Mouse (Mus musculus) lung, adult 2 months (tissue): ENCODE results near the gene Gpr27. TPM values are rescaled to one million over a fixed set of nuclear protein-coding genes. Genes with fewer than 3 reads are reported as not detected.

Source experiments
- DNase-seq: peaks from one replicate; pipeline ENCODE4 v3.0.0; 2022
- H3K4me1 ChIP-seq: fragments of 200-500 bp; 2 replicates; pipeline ENCODE4 v1.6.1; 2011; ENCODE audit warnings: low read length; ENCODE audit not compliant: control insufficient read depth, insufficient read depth
- H3K4me3 ChIP-seq: fragments of 200-500 bp; replicated peaks from 2 replicates; pipeline ENCODE3; 2011; ENCODE audit warnings: low read depth, mild to moderate bottlenecking, control low read depth, low read length; ENCODE audit errors: extremely low read depth
- CTCF ChIP-seq: fragments of 200-500 bp; IDR thresholded peaks from 2 replicates; pipeline ENCODE4 v1.5.1; 2011; ENCODE audit warnings: mild to moderate bottlenecking, low read length, control low read depth; ENCODE audit not compliant: insufficient read depth
- POLR2A ChIP-seq: fragments of 200-500 bp; IDR thresholded peaks from 2 replicates; pipeline ENCODE4 v1.6.1; 2011; ENCODE audit warnings: low read depth, mild to moderate bottlenecking, control low read depth, low read length, borderline replicate concordance; ENCODE audit errors: extremely low read depth
- WGBS: fragments of 180-500 bp; shearing (Covaris S2); methylation state at CpG from one replicate; pipeline ENCODE4 v1.1.7; 2018; 5-methylcytosine and 5-hydroxymethylcytosine counted together
- polyA plus RNA-seq: library from polyadenylated mRNA; depleted of rRNA; stranded (reverse); fragments of >200 nt; gene quantifications from 2 replicates; pipeline ENCODE4 v1.2.3, GENCODE M21; 2012; rRNA removed

Gpr27 gene
- polyA plus RNA-seq, 1 experiment: 3.0 TPM

DNA sequence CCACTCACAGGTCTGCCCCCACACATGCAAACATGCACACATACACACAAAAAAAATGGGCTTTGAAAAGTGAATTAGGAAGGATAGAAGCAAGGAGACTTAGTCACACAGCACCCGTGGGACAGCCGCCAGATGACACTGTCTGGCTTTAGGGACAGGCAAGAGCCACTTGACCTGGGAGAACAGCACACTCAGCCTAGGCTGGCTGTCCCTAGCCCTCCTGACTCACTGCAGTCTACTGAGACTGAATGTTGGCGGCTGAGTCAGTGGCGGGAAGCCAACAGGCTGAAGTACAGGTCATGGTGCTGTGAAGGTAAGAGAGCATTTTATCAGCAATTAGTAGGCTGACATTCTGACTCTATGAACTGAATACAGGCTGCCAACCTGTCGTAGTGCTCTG lies 42.2 kb downstream of the Gpr27 start:
- 69% methylated on average over 5 of the region's 5 CpGs for WGBS
- TF ChIP-seq POLR2A (no peak), CTCF (no peak)
- no peak for DNase-seq
- Histone ChIP-seq H3K4me3 (no peak overlapping the region), H3K4me1 (no peaks in the 10 kb centered on the region)

- 77% methylated on average over 3 of the region's 3 CpGs for WGBS
- TF ChIP-seq CTCF: no peak
- no peak for TF ChIP-seq POLR2A
- Histone ChIP-seq H3K4me3 (no peak overlapping the region), H3K4me1 (no peaks in the 10 kb centered on the region)
- no peak for DNase-seq
Measured at GRCm38 (mm10) chr6:99742866-99743265, 50.4 kb downstream of the Gpr27 start.

Other genes starting within 250 kb of the Gpr27 start
- gene Foxp1, start 170.0 kb upstream of the Gpr27 start, polyA plus RNA-seq: 135 and 169 TPM in 2 replicates
- gene Eif4e3, start 25.9 kb upstream of the Gpr27 start, polyA plus RNA-seq: 10.8 and 15.2 TPM in 2 replicates
- 0.71 and 1.4 TPM in 2 replicates for gene Gm20696, start 25.9 kb upstream of the Gpr27 start, polyA plus RNA-seq
- gene Prok2, start 33.7 kb downstream of the Gpr27 start, polyA plus RNA-seq: not detected in 2 replicates